In genomic region chr8:18210067-18210466, GRCm38 (mm10) we compare ENCODE assay signal across 20 mouse cellular contexts.
DNase-seq lines count a peak whose midpoint lies in the region; ATAC-seq and TF ChIP-seq lines count a peak whose summit lies in the region.
"Had no signal": no experiment of that assay in that cellular context is flagged by ENCODE, and none has a peak within 500 bp of the region (broad histone marks: within the 10 kb centered on the region; RNA-seq: fewer than 3 reads in every experiment).

No protein-coding gene starts in this region.

- TF ChIP-seq POLR2A in MEL (IDR thresholded peaks at IDR 0.05; ENCODE audit: control insufficient read depth in 1 of 2, insufficient read depth in 1 of 2, low read depth in 1 of 2, low read length in 2 of 2, poor library complexity in 1 of 2) = no peak

- H3K4me2 ChIP-seq in heart, embryonic 12.5 days = no peak overlapping the region
- no peak overlapping the region for H3K4me2 ChIP-seq in hindbrain, embryonic 11.5 days (replicated peaks; ENCODE audit: low read depth, low read length)

- H3K36me3 ChIP-seq in MEL (ENCODE audit: control insufficient read depth in 1 of 2, insufficient read depth in 2 of 2, low read length in 2 of 2) = peaks cover 0 to 2% of the 10 kb centered on the region in 2 experiments; a peak in 2 of 4 replicates
- no peaks in the 10 kb centered on the region for H3K36me3 ChIP-seq in heart, embryonic 12.5 days
- no peaks in the 10 kb centered on the region for H3K36me3 ChIP-seq in hindbrain, embryonic 11.5 days (ENCODE audit: control insufficient read depth, insufficient read depth, low read length)
- H3K36me3 ChIP-seq: G1E had no signal

- no peak for TF ChIP-seq CTCF in MEL (IDR thresholded peaks at IDR 0.05 in 2 of 3, conservative IDR thresholded peaks at IDR 0.05 in 1 of 3; ENCODE audit: control insufficient read depth in 1 of 3, insufficient read depth in 1 of 3, low read depth in 2 of 3, low read length in 3 of 3, poor library complexity in 1 of 3, severe bottlenecking in 1 of 3)

- TF ChIP-seq RAD21 in MEL (IDR thresholded peaks at IDR 0.05; ENCODE audit: low read depth, low read length) = no peak

- no peak overlapping the region for H3K9ac ChIP-seq in MEL (ENCODE audit: control insufficient read depth, low read depth, low read length, poor library complexity, severe bottlenecking)
- H3K9ac ChIP-seq in heart, embryonic 12.5 days = no peak overlapping the region
- H3K9ac ChIP-seq in hindbrain, embryonic 11.5 days (ENCODE audit: low read depth, low read length) = no peak overlapping the region

- no peaks in the 10 kb centered on the region for H3K27me3 ChIP-seq in MEL (ENCODE audit: control insufficient read depth in 1 of 2, insufficient read depth in 2 of 2, low read length in 2 of 2)
- no peaks in the 10 kb centered on the region for H3K27me3 ChIP-seq in heart, embryonic 12.5 days (replicated peaks)
- H3K27me3 ChIP-seq in hindbrain, embryonic 11.5 days (ENCODE audit: control insufficient read depth, insufficient read depth, low read length) = no peaks in the 10 kb centered on the region
- H3K27me3 ChIP-seq: CH12.LX, Patski had no signal

- peak; percentile 39; the same call in 1 of the 2 replicates for ATAC-seq in common myeloid progenitor, adult 5-6 weeks (replicated peaks; ENCODE audit: low read depth, poor library complexity, severe bottlenecking)
- ATAC-seq in heart, embryonic 12.5 days (ENCODE audit: insufficient number of reproducible peaks, low FRiP score) = no peak
- no peak for ATAC-seq in hindbrain, embryonic 11.5 days (ENCODE audit: low FRiP score)
- ATAC-seq: activated CD4-positive, CD25-positive, alpha-beta regulatory T cell, adult 4 months; CD4-positive, CD25-positive, alpha-beta regulatory T cell, adult 4 months; Patski had no signal

- no peaks in the 10 kb centered on the region for H3K79me2 ChIP-seq in MEL (ENCODE audit: control insufficient read depth, insufficient read depth, low read length, poor library complexity)

- H3K4me1 ChIP-seq in MEL (ENCODE audit: control insufficient read depth in 1 of 2, insufficient read depth in 2 of 2, low read length in 2 of 2) = no peaks in the 10 kb centered on the region
- no peaks in the 10 kb centered on the region for H3K4me1 ChIP-seq in heart, embryonic 12.5 days (replicated peaks)
- no peaks in the 10 kb centered on the region for H3K4me1 ChIP-seq in hindbrain, embryonic 11.5 days (replicated peaks; ENCODE audit: control insufficient read depth, insufficient read depth, low read length)

- no peak for TF ChIP-seq EP300 in MEL (IDR thresholded peaks at IDR 0.05; ENCODE audit: low read depth in 1 of 2, low read length in 2 of 2)

- peak overlapping the region; percentile 57 for H3K27ac ChIP-seq in MEL (ENCODE audit: control insufficient read depth, low read depth, low read length)
- no peak overlapping the region for H3K27ac ChIP-seq in heart, embryonic 12.5 days (ENCODE audit: poor library complexity, severe bottlenecking)
- H3K27ac ChIP-seq in hindbrain, embryonic 11.5 days (ENCODE audit: low read depth, low read length) = no peak overlapping the region

- no peaks in the 10 kb centered on the region for H3K9me3 ChIP-seq in MEL (replicated peaks; ENCODE audit: insufficient read depth, low read length)
- H3K9me3 ChIP-seq in heart, embryonic 12.5 days (replicated peaks) = no peaks in the 10 kb centered on the region
- no peaks in the 10 kb centered on the region for H3K9me3 ChIP-seq in hindbrain, embryonic 11.5 days (ENCODE audit: control insufficient read depth, low read length)

- H3K4me3 ChIP-seq in MEL (ENCODE audit: control insufficient read depth in 1 of 2, insufficient read depth in 1 of 2, low read depth in 2 of 2, low read length in 2 of 2) = peak overlapping the region in 1 of 2 experiments; percentile 35; a peak in 2 of 4 replicates
- no peak overlapping the region for H3K4me3 ChIP-seq in heart, embryonic 12.5 days
- H3K4me3 ChIP-seq in hindbrain, embryonic 11.5 days (ENCODE audit: low read depth, low read length) = no peak overlapping the region

- DNase-seq in MEL (ENCODE audit: low read depth, low spot score) = peak; percentile 64
- no peak for DNase-seq in hindbrain, embryonic 11.5 days (ENCODE audit: low spot score)
- DNase-seq: adrenal gland, adult 2 months; adrenal gland, adult 8-10 months; adrenal gland, postnatal 10 days; adrenal gland, postnatal 14 days; adrenal gland, postnatal 25 days; adrenal gland, postnatal 36 days; B cell, adult 2 months; cerebellum, adult 11 months; cerebellum, adult 11-12 months; cerebellum, adult 18-20 months; cerebellum, adult 2 months had no signal

- 85% methylated on average over 1 of the region's 1 CpGs for WGBS in heart, embryonic 12.5 days
- WGBS in hindbrain, embryonic 11.5 days = 93% methylated on average over 1 of the region's 1 CpGs

TF ChIP-seq in MEL, 35 proteins besides CTCF, POLR2A, EP300 and RAD21:
- TF ChIP-seq MYC (IDR thresholded peaks at IDR 0.05; ENCODE audit: low read depth, low read length) (no peak), TAL1 (IDR thresholded peaks at IDR 0.05; ENCODE audit: low read length) (peak; percentile 9; the same call in 1 of the 2 replicates), RCOR1 (IDR thresholded peaks at IDR 0.05; ENCODE audit: low read depth, low read length) (0 out of 2 replicates have a peak, but pooled peaks have one; percentile 31), E2F4 (IDR thresholded peaks at IDR 0.05; ENCODE audit: borderline replicate concordance, low read depth, low read length) (no peak), ETS1 (IDR thresholded peaks at IDR 0.05; ENCODE audit: low read depth, low read length) (peak; percentile 51), ZMIZ1 (IDR thresholded peaks at IDR 0.05; ENCODE audit: low read depth, low read length) (no peak), CHD2 (IDR thresholded peaks at IDR 0.05; ENCODE audit: low read length) (no peak), UBTF (IDR thresholded peaks at IDR 0.05; ENCODE audit: borderline replicate concordance, insufficient read depth, low read depth, low read length) (no peak), ELF1 (IDR thresholded peaks at IDR 0.05; ENCODE audit: low read depth, low read length) (no peak)
